Mouse (Mus musculus) activated CD4-positive, CD25-positive, alpha-beta regulatory T cell (primary cell): ENCODE measurements around the gene Gucd1. TPM values are rescaled to one million over a fixed set of nuclear protein-coding genes. Genes with fewer than 3 reads are reported as not detected.

Source experiments
- polyA plus RNA-seq, 2 experiments: library from polyadenylated mRNA; unstranded; fragments of 100-300 nt; shearing (Covaris generic); gene quantifications; one replicate each; pipeline ENCODE4 v1.2.1; 2017

Gene Gucd1
- 10 to 100 TPM; 25.9 to 29.4 TPM for polyA plus RNA-seq

GRCm38 (mm10) chr10:75517758-75518143 lies at the start of gene Gucd1:
Gene Gucd1, minus strand, starts transcription at chr10:75517972.

GRCm38 (mm10) chr10:75561071-75561654 lies 43.4 kb upstream of the Gucd1 start, which contains the start of gene Ggt1:
Gene Ggt1, plus strand, starts transcription at chr10:75561604.

DNA sequence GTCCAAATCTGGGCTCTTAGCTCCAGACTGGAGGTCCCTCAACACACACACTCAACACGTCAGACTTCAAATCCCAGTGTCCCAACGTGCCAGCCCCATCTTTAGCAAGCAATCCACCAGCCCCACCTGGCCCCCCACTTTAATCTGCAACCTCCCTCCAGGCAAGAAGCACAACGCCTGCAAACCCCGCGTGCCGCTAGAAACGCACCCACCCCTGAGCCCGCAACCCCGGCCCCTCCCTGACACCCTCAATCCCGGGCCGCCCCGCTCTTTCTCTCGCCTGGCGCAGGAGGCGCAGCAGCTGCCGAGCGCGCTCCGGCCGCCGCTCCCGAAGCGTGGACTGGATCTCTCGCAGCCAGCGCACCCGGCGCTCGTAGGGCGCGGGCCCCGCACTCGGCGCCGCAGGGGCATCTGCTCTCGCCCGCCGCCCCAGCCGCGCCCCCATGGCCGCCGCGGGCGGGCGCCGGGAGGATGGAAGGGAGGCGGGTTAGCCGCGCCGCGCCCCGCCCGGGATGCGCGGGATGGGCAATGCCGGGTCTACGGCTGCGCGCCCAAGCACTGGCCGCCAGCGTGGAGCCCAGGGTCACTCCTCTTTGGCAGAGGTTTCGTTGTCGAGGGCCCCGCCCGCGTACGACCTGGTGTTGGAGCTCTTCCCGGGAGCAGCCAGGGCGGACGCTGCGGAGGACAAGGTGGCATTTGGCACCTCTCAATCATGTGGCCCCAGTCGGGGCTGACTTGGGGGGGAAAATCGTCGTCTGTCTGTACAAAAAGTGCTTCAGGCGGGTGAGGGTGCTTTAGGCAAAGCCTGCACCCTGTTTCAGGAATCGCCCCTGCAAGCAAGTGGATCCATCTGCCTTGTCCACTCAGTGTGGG lies 42.1 kb upstream of the Gucd1 start, which contains the start of gene Lrrc75b:
Gene Lrrc75b, minus strand, starts transcription at position 655 of the 873 bp plus-strand sequence.

GRCm38 (mm10) chr10:75517073-75517757 lies 557 bp downstream of the Gucd1 start, which contains the start of gene Snrpd3:
Gene Snrpd3, plus strand, starts transcription at chr10:75517551.

GRCm38 (mm10) chr10:75400958-75401357 lies 116.8 kb downstream of the Gucd1 start, which contains the start of gene Upb1:
Gene Upb1, plus strand, starts transcription at chr10:75401115.

DNA sequence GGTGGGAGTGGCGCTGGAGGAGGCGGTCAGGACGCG lies 201.1 kb downstream of the Gucd1 start, which contains the start of gene Adora2a:
Gene Adora2a, plus strand, starts transcription at position 6 of the 36 bp plus-strand sequence.

Other genes with a start within 250 kb of the Gucd1 start
- gene Adora2a, start 201.1 kb downstream of the Gucd1 start, polyA plus RNA-seq: 10 to 100 TPM; 20.0 to 53.7 TPM
- gene Upb1, start 116.9 kb downstream of the Gucd1 start, polyA plus RNA-seq: under 1 TPM in 1 of 2 experiments, not detected in 1; 0.61 TPM
- 100 to 1,000 TPM; 158 to 239 TPM for gene Snrpd3, start 421 bp downstream of the Gucd1 start, polyA plus RNA-seq
- under 1 TPM in 1 of 2 experiments, not detected in 1; 0.47 TPM for gene Lrrc75b, start 42.4 kb upstream of the Gucd1 start, polyA plus RNA-seq
- 1 to 10 TPM; 3.3 to 5.7 TPM for gene Ggt1, start 43.6 kb upstream of the Gucd1 start, polyA plus RNA-seq
- 1 to 10 TPM in 1 of 2 experiments, under 1 TPM in 1; 0.29 to 9.0 TPM for gene Ggt5, start 71.4 kb upstream of the Gucd1 start, polyA plus RNA-seq
- gene Susd2, start 126.0 kb upstream of the Gucd1 start, polyA plus RNA-seq: 10 to 100 TPM in 1 of 2 experiments, 1 to 10 TPM in 1; 8.5 to 14.4 TPM
- gene Cabin1, start 246.4 kb upstream of the Gucd1 start, polyA plus RNA-seq: 10 to 100 TPM; 33.3 to 46.4 TPM